Mouse (Mus musculus) forebrain, embryonic 15.5 days (tissue): ENCODE results near the gene Wwox. TPM values are rescaled to one million over a fixed set of nuclear protein-coding genes. Genes with fewer than 3 reads are reported as not detected.

Source experiments
- ATAC-seq: fragments of 200-750 bp; cut with Nextera tagmentation; replicated peaks from 2 replicates; pipeline ENCODE4 v1.8.0; 2017; ENCODE audit warnings: mild to moderate bottlenecking, moderate TSS enrichment, moderate library complexity
- H3K27ac ChIP-seq: fragments of 300-500 bp; sonication (generic); replicated peaks from 2 replicates; pipeline ENCODE4 v1.5.1; 2015; ENCODE audit warnings: mild to moderate bottlenecking, inconsistent platforms
- H3K27me3 ChIP-seq: fragments of 300-500 bp; sonication (generic); 2 replicates; pipeline ENCODE4 v1.6.1; 2015; ENCODE audit warnings: inconsistent platforms
- H3K36me3 ChIP-seq: fragments of 300-500 bp; sonication (generic); 2 replicates; pipeline ENCODE4 v1.6.1; 2015; ENCODE audit warnings: mild to moderate bottlenecking, inconsistent platforms
- H3K4me1 ChIP-seq: fragments of 300-500 bp; sonication (generic); 2 replicates; pipeline ENCODE4 v1.6.1; 2015; ENCODE audit warnings: inconsistent platforms
- H3K4me2 ChIP-seq: fragments of 300-500 bp; sonication (generic); replicated peaks from 2 replicates; pipeline ENCODE4 v1.6.1; 2015; ENCODE audit warnings: mild to moderate bottlenecking, inconsistent platforms
- H3K4me3 ChIP-seq: fragments of 300-500 bp; sonication (generic); 2 replicates; pipeline ENCODE4 v1.5.1; 2015; ENCODE audit warnings: mild to moderate bottlenecking, inconsistent platforms
- H3K9ac ChIP-seq: fragments of 300-500 bp; sonication (generic); replicated peaks from 2 replicates; pipeline ENCODE4 v1.6.1; 2015; ENCODE audit warnings: mild to moderate bottlenecking, inconsistent platforms
- H3K9me3 ChIP-seq: fragments of 300-500 bp; sonication (generic); 2 replicates; pipeline ENCODE4 v1.6.1; 2016; ENCODE audit warnings: inconsistent platforms
- WGBS: fragments of 180-500 bp; shearing (Covaris S2); methylation state at CpG from one replicate; pipeline ENCODE4 v1.1.7; 2015; ENCODE audit warnings: mixed read lengths; 5-methylcytosine and 5-hydroxymethylcytosine counted together
- polyA plus RNA-seq: library from polyadenylated mRNA; unstranded; fragments of >200 nt; fragmentation: Nextera tagmentation; extraction: Ambion mirVana; gene quantifications from 2 replicates; pipeline ENCODE4 v1.2.1, GENCODE M21; 2015

The Wwox gene
- polyA plus RNA-seq, 1 experiment from 2014 or later: 10.7 TPM

- no peak overlapping the region for H3K27ac ChIP-seq
- H3K4me1 ChIP-seq: peaks cover 17% of the 10 kb centered on the region
- H3K4me2 ChIP-seq: no peak overlapping the region
- no peak overlapping the region for H3K9ac ChIP-seq
- H3K4me3 ChIP-seq: no peak overlapping the region
- peaks cover 9% of the 10 kb centered on the region for H3K27me3 ChIP-seq
- H3K36me3 ChIP-seq: no peaks in the 10 kb centered on the region
- no peaks in the 10 kb centered on the region for H3K9me3 ChIP-seq
- WGBS: 66% methylated on average over 10 of the region's 10 CpGs
- ATAC-seq: no peak
These were observed 338.0 kb downstream of the Wwox start for GRCm38 (mm10) chr8:114777271-114777980.

DNA sequence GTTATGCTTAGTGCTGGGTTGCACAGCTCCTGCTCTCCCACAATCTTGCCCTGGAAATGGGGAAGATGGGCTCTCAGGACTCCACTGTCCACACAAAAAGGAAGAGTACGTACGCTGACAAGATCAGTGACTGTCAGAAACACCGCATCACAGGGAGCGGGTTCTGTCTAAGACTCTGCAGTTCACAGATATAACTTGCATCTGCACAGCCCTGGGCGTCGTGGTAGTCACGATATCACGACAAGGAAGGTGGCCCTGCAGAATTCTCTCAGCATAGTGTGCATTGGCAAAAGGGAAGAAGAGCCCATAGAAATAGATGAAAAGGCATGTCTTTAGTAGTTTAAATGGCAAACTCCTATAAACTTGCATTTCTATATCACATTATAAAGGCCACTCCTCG is 339.5 kb downstream of the Wwox start:
- Histone ChIP-seq H3K9me3 (no peaks in the 10 kb centered on the region), H3K4me3 (no peak overlapping the region), H3K27ac (no peak overlapping the region), H3K4me1 (peaks cover 7% of the 10 kb centered on the region), H3K4me2 (no peak overlapping the region), H3K9ac (no peak overlapping the region), H3K36me3 (no peaks in the 10 kb centered on the region), H3K27me3 (peaks cover 12% of the 10 kb centered on the region)
- ATAC-seq: no peak
- 90% methylated on average over 9 of the region's 9 CpGs for WGBS

GRCm38 (mm10) chr8:114783321-114783720 is 343.9 kb downstream of the Wwox start:
- Histone ChIP-seq H3K4me1 (no peaks in the 10 kb centered on the region), H3K27me3 (peaks cover 4% of the 10 kb centered on the region; the same call in 1 of the 2 replicates), H3K4me2 (no peak overlapping the region), H3K9me3 (no peaks in the 10 kb centered on the region), H3K4me3 (no peak overlapping the region), H3K9ac (no peak overlapping the region), H3K27ac (no peak overlapping the region), H3K36me3 (no peaks in the 10 kb centered on the region)
- WGBS: 80% methylated on average over 8 of the region's 8 CpGs
- no peak for ATAC-seq

DNA sequence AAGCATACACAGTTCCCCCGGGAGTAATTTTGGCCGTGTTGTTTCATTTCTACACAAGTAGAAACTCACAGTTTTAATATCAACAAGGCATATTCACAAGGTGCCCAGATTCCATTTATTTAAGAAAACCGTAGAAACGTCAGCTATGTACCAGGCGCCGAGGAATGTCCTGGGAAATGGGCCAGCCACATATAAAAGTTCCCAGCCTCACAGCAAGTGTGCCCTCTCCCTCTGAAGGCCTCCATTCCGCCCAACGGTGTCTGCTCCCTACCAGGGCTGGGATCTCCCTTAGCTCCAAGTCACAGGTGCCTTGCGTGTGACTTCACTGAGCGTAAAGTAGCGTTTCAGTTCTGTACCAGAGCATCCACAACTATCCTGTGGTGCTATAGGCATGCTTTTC is 346.4 kb downstream of the Wwox start:
- no peaks in the 10 kb centered on the region for H3K9me3 ChIP-seq
- no peak overlapping the region for H3K4me3 ChIP-seq
- no peak for ATAC-seq
- H3K36me3 ChIP-seq: no peaks in the 10 kb centered on the region
- H3K4me1 ChIP-seq: no peaks in the 10 kb centered on the region
- WGBS: 83% methylated on average over 11 of the region's 11 CpGs
- H3K27me3 ChIP-seq: peaks cover 4% of the 10 kb centered on the region; the same call in 1 of the 2 replicates
- H3K4me2 ChIP-seq: no peak overlapping the region
- no peak overlapping the region for H3K9ac ChIP-seq
- no peak overlapping the region for H3K27ac ChIP-seq

DNA sequence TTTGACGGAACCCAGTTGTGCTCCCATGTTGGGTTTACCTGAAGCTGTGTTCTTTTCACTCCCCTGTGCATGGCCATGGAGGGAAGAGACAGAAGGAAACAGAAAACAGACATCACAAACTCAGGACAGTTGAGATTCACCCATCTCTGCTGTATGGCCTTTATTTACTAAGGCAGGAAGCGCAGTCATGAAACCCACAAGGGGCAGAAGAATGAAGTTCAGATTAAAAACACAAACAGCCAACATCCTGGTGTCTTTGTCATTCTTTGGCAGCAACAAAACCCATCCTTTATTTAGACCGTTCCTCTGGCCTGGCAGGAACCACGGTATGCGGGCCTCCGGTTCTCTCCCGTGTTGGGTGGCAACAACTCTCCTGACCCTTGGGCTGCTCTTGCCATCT is 350.2 kb downstream of the Wwox start:
- ATAC-seq: no peak
- Histone ChIP-seq H3K4me1 (no peaks in the 10 kb centered on the region), H3K27ac (no peak overlapping the region), H3K4me2 (no peak overlapping the region), H3K36me3 (no peaks in the 10 kb centered on the region), H3K9me3 (no peaks in the 10 kb centered on the region), H3K4me3 (no peak overlapping the region), H3K27me3 (no peaks in the 10 kb centered on the region), H3K9ac (no peak overlapping the region)
- WGBS: 89% methylated on average over 7 of the region's 7 CpGs

- no peak overlapping the region for H3K9ac ChIP-seq
- WGBS: 92% methylated on average over 7 of the region's 7 CpGs
- H3K27ac ChIP-seq: no peak overlapping the region
- H3K27me3 ChIP-seq: no peaks in the 10 kb centered on the region
- no peak overlapping the region for H3K4me2 ChIP-seq
- no peaks in the 10 kb centered on the region for H3K9me3 ChIP-seq
- H3K36me3 ChIP-seq: no peaks in the 10 kb centered on the region
- no peak overlapping the region for H3K4me3 ChIP-seq
- ATAC-seq: no peak
- no peaks in the 10 kb centered on the region for H3K4me1 ChIP-seq
These were observed 351.3 kb downstream of the Wwox start for GRCm38 (mm10) chr8:114790754-114791153.

DNA sequence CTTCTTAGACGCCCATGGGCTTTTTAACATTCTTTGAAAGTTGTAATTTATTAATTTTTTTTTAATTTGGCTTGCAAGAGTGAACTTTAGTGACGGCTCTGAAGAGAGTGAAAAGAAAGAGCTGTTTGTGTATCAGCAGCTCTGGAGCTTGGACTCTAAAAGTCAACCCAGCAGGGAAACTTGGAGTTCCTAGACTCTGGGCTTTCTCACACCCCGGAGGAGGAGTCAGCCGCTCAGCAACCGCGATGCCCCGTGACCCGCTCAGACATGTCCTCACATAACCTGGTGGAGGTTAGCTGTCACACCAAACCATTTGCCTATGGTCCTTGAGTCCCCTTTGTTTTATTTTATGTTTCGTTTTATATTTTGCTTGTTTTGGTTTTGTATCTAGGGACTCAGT is 354.2 kb downstream of the Wwox start:
- WGBS: 85% methylated on average over 9 of the region's 9 CpGs
- no peak overlapping the region for H3K4me2 ChIP-seq
- H3K9me3 ChIP-seq: no peaks in the 10 kb centered on the region
- no peak for ATAC-seq
- no peak overlapping the region for H3K9ac ChIP-seq
- H3K36me3 ChIP-seq: no peaks in the 10 kb centered on the region
- H3K4me1 ChIP-seq: no peaks in the 10 kb centered on the region
- no peak overlapping the region for H3K27ac ChIP-seq
- H3K27me3 ChIP-seq: no peaks in the 10 kb centered on the region
- no peak overlapping the region for H3K4me3 ChIP-seq

- Histone ChIP-seq H3K4me2 (no peak overlapping the region), H3K4me3 (no peak overlapping the region), H3K4me1 (no peaks in the 10 kb centered on the region), H3K9ac (no peak overlapping the region), H3K36me3 (no peaks in the 10 kb centered on the region), H3K27me3 (no peaks in the 10 kb centered on the region), H3K27ac (no peak overlapping the region), H3K9me3 (no peaks in the 10 kb centered on the region)
- ATAC-seq: no peak
- WGBS: 79% methylated on average over 7 of the region's 7 CpGs
These were observed 362.1 kb downstream of the Wwox start for GRCm38 (mm10) chr8:114801428-114802134.

DNA sequence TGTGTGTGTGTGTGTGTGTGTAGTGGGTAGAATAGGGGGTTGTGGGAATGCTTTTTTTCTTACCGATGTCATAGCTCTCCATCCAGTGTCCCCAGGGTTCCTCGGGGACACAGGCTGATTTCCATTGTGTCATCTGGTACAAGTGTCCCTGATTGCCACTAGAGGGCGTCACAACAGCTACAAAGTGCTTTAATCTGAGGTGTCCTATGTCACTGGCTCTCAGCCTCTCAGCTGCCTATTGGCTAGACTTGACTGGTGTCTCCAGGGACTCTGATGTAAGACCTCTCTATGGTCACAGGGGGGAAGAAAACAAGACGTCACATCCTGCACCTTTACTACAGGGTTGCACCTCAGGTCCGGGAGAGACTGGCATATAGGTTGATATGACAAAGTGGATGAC is 363.7 kb downstream of the Wwox start:
- Histone ChIP-seq H3K36me3 (no peaks in the 10 kb centered on the region), H3K27me3 (no peaks in the 10 kb centered on the region), H3K4me3 (no peak overlapping the region), H3K4me2 (no peak overlapping the region), H3K27ac (no peak overlapping the region), H3K9ac (no peak overlapping the region), H3K4me1 (no peaks in the 10 kb centered on the region), H3K9me3 (no peaks in the 10 kb centered on the region)
- ATAC-seq: no peak
- 61% methylated on average over 5 of the region's 5 CpGs for WGBS

DNA sequence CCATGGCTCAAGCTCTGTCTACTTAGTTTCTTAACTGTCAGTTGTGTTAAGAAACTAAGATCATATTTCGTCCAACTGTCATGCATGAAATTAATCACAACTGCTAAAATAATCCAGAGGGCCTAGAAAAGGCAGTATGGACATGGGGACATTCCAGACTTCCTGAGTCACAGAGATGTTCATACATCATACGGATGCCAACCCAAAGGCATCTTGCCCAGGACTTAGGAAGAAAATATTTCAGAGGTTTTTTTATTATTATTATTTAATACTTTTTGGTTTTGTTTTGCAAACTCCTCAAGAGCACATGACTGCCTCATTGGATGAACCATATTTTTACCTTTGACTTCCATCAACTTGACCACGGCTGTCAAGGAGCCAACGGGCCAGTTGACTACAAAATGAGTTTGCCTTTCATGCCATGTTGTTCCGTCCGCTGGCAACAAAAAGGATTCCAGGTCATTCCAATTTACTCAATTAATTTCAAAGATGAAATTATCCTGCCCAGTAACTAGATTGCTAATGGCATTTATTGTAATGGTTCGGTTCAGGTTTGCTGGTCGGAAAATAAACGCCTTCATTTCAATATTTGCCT is 367.5 kb downstream of the Wwox start:
- Histone ChIP-seq H3K9me3 (no peaks in the 10 kb centered on the region), H3K36me3 (no peaks in the 10 kb centered on the region), H3K27me3 (no peaks in the 10 kb centered on the region), H3K9ac (no peak overlapping the region), H3K4me3 (no peak overlapping the region), H3K27ac (no peak overlapping the region), H3K4me1 (no peaks in the 10 kb centered on the region), H3K4me2 (no peak overlapping the region)
- 92% methylated on average over 9 of the region's 9 CpGs for WGBS
- ATAC-seq: no peak

- H3K4me1 ChIP-seq: no peaks in the 10 kb centered on the region
- no peak overlapping the region for H3K27ac ChIP-seq
- ATAC-seq: no peak
- no peak overlapping the region for H3K4me3 ChIP-seq
- WGBS: 37% methylated on average over 22 of the region's 22 CpGs
- H3K27me3 ChIP-seq: no peaks in the 10 kb centered on the region
- no peaks in the 10 kb centered on the region for H3K9me3 ChIP-seq
- H3K36me3 ChIP-seq: no peaks in the 10 kb centered on the region
- no peak overlapping the region for H3K9ac ChIP-seq
- no peak overlapping the region for H3K4me2 ChIP-seq
These were observed 368.4 kb downstream of the Wwox start for GRCm38 (mm10) chr8:114807676-114808426.

GRCm38 (mm10) chr8:114810470-114810869 is 371.0 kb downstream of the Wwox start:
- H3K4me1 ChIP-seq: no peaks in the 10 kb centered on the region
- H3K9me3 ChIP-seq: no peaks in the 10 kb centered on the region
- ATAC-seq: no peak
- WGBS: 96% methylated on average over 5 of the region's 5 CpGs
- no peaks in the 10 kb centered on the region for H3K36me3 ChIP-seq
- H3K27me3 ChIP-seq: no peaks in the 10 kb centered on the region
- no peak overlapping the region for H3K4me3 ChIP-seq
- no peak overlapping the region for H3K27ac ChIP-seq
- no peak overlapping the region for H3K4me2 ChIP-seq
- no peak overlapping the region for H3K9ac ChIP-seq
